Mouse (Mus musculus): ENCODE measurements around the gene Dph5. TPM values are rescaled to one million over a fixed set of nuclear protein-coding genes. Genes with fewer than 3 reads are reported as not detected.
A peak's percentile ranks its signal among the peaks of the same experiment; 100 is the strongest.

Gene Dph5
- 10 to 100 TPM; 19.5 to 20.8 TPM for total RNA-seq (2021)
- long read RNA-seq, experiment 1, transcript Dph5-201 (8 exons, 1,576 nt) = major isoform, 11 of 13 reads
- long read RNA-seq, experiment 1, partial matches to known transcripts = 0 of 13 reads
- long read RNA-seq, experiment 1, other reads (novel, unspliced or antisense) = 1 of 13 reads
- long read RNA-seq, experiment 2, transcript Dph5-201 (8 exons, 1,576 nt) = major isoform, 9 of 11 reads
- long read RNA-seq, experiment 2, partial matches to known transcripts = 0 of 11 reads
- long read RNA-seq, experiment 2, other reads (novel, unspliced or antisense) = 1 of 11 reads

GRCm38 (mm10) chr3:115887427-115888309, at the start of gene Dph5:
TSS of gene Dph5 (plus strand) at chr3:115887837.
- DNase-seq = peak; percentile 90

- no peak for DNase-seq
Observed at GRCm38 (mm10) chr3:115844566-115844965, 43.1 kb upstream of the Dph5 start.

- DNase-seq = no peak
Observed at GRCm38 (mm10) chr3:115845032-115845618, 42.5 kb upstream of the Dph5 start.

- peak in 1 of 2 experiments; percentile 8 for DNase-seq
Observed at GRCm38 (mm10) chr3:115845724-115846123, 41.9 kb upstream of the Dph5 start.

- no peak for DNase-seq
Observed at GRCm38 (mm10) chr3:115846153-115846552, 41.5 kb upstream of the Dph5 start.

GRCm38 (mm10) chr3:115848686-115849480, 38.8 kb upstream of the Dph5 start:
- DNase-seq = no peak

GRCm38 (mm10) chr3:115850946-115851345, 36.7 kb upstream of the Dph5 start:
- no peak for DNase-seq

GRCm38 (mm10) chr3:115854672-115855191, 32.9 kb upstream of the Dph5 start:
- no peak for DNase-seq

GRCm38 (mm10) chr3:115855576-115855975, 32.1 kb upstream of the Dph5 start:
- no peak for DNase-seq

GRCm38 (mm10) chr3:115856484-115857022, 31.1 kb upstream of the Dph5 start:
- DNase-seq = no peak

GRCm38 (mm10) chr3:115857436-115857835, 30.2 kb upstream of the Dph5 start:
- DNase-seq = no peak

GRCm38 (mm10) chr3:115858822-115859221, 28.8 kb upstream of the Dph5 start:
- DNase-seq = no peak

GRCm38 (mm10) chr3:115860780-115861179, 26.9 kb upstream of the Dph5 start:
- peak; percentile 4 to 5 for DNase-seq

- DNase-seq = no peak
Observed at GRCm38 (mm10) chr3:115863487-115863886, 24.1 kb upstream of the Dph5 start.

GRCm38 (mm10) chr3:115867150-115867549, 20.5 kb upstream of the Dph5 start:
- DNase-seq = no peak

- no peak for DNase-seq
Observed at GRCm38 (mm10) chr3:115867901-115868300, 19.7 kb upstream of the Dph5 start.

- DNase-seq = no peak
Observed at GRCm38 (mm10) chr3:115869360-115869759, 18.3 kb upstream of the Dph5 start.

GRCm38 (mm10) chr3:115875551-115875950, 12.1 kb upstream of the Dph5 start:
- no peak for DNase-seq

- no peak for DNase-seq
Observed at GRCm38 (mm10) chr3:115877133-115877532, 10.5 kb upstream of the Dph5 start.

- DNase-seq = no peak
Observed at GRCm38 (mm10) chr3:115884086-115884485, 3.6 kb upstream of the Dph5 start.

- peak; percentile 21 to 24 for DNase-seq
Observed at GRCm38 (mm10) chr3:115888310-115889106, 871 bp downstream of the Dph5 start.
